In genomic region chr12:17611988-17612387, GRCm38 (mm10) we compare ENCODE assay signal across 18 mouse cellular contexts.
A peak's percentile ranks its signal among the peaks of the same experiment; 100 is the strongest.
DNase-seq lines count a peak whose midpoint lies in the region; TF ChIP-seq lines count a peak whose summit lies in the region.
"Had no signal": no experiment of that assay in that cellular context is flagged by ENCODE, and none has a peak within 500 bp of the region (broad histone marks: within the 10 kb centered on the region; RNA-seq: fewer than 3 reads in every experiment).

No protein-coding gene starts in this region.

- no peaks in the 10 kb centered on the region for H3K4me1 ChIP-seq in thymus, adult 2 months (replicated peaks; ENCODE audit: control insufficient read depth, insufficient read depth, low read length)
- H3K4me1 ChIP-seq: embryonic facial prominence, embryonic 12.5 days; forebrain, embryonic 12.5 days; heart, embryonic 10.5 days; hindbrain, embryonic 12.5 days had no signal

- peak; percentile 9 for DNase-seq in right cerebral cortex, postnatal 25 days
- DNase-seq in right cerebral cortex, postnatal 36 days (ENCODE audit: low spot score in 2 of 2) = no peak
- DNase-seq in layer of hippocampus, adult 9-10 months (ENCODE audit: low spot score) = peak; percentile 42
- peak; percentile 33 to 42 for DNase-seq in layer of hippocampus, postnatal 25 days (ENCODE audit: extremely low spot score in 1 of 2, low spot score in 1 of 2)
- DNase-seq in embryo, embryonic 10 days (ENCODE audit: low spot score) = no peak
- DNase-seq in lung, postnatal 10 days = no peak
- DNase-seq in thymus, adult 2 months = no peak
- DNase-seq: adrenal gland, postnatal 14 days; cerebellum, adult 2 months; cerebellum, postnatal 14 days; gastrocnemius, postnatal 10 days; heart, adult 18-20 months; heart, postnatal 10 days; heart, postnatal 4 days had no signal

- no peaks in the 10 kb centered on the region for H3K36me3 ChIP-seq in thymus, adult 2 months (ENCODE audit: control insufficient read depth, insufficient read depth, low read length)
- H3K36me3 ChIP-seq: embryonic facial prominence, embryonic 12.5 days; forebrain, embryonic 12.5 days; heart, embryonic 10.5 days; hindbrain, embryonic 12.5 days had no signal

- H3K27ac ChIP-seq in thymus, adult 2 months (ENCODE audit: control insufficient read depth, insufficient read depth, low read length) = no peak overlapping the region
- H3K27ac ChIP-seq: embryonic facial prominence, embryonic 12.5 days; forebrain, embryonic 12.5 days; heart, embryonic 10.5 days; hindbrain, embryonic 12.5 days had no signal

- TF ChIP-seq CTCF in thymus, adult 2 months (IDR thresholded peaks at IDR 0.05; ENCODE audit: borderline replicate concordance, control insufficient read depth, extremely low read depth, insufficient read depth, low read length, poor library complexity) = no peak

- H3K4me3 ChIP-seq in thymus, adult 2 months (ENCODE audit: control insufficient read depth, insufficient read depth, low read length) = no peak overlapping the region
- H3K4me3 ChIP-seq: embryonic facial prominence, embryonic 12.5 days; forebrain, embryonic 12.5 days; heart, embryonic 10.5 days; hindbrain, embryonic 12.5 days had no signal

- H3K27me3 ChIP-seq in thymus, adult 2 months (ENCODE audit: control insufficient read depth, insufficient read depth, low read length) = no peaks in the 10 kb centered on the region
- H3K27me3 ChIP-seq: embryonic facial prominence, embryonic 12.5 days; hindbrain, embryonic 12.5 days had no signal

- 96% methylated on average over 3 of the region's 3 CpGs for WGBS in thymus, adult 2 months

- TF ChIP-seq POLR2A in thymus, adult 2 months (IDR thresholded peaks at IDR 0.05; ENCODE audit: control insufficient read depth, extremely low read depth, insufficient read depth, low read length, poor library complexity) = no peak

Comparison
In these comparisons a context has a peak if more than half of its experiments do, and no peak if none do; other contexts are left out.
1. DNase-seq: peak in right cerebral cortex, postnatal 25 days (single experiment), layer of hippocampus, adult 9-10 months (single experiment) and layer of hippocampus, postnatal 25 days (2 of 2); none in right cerebral cortex, postnatal 36 days (0 of 2), embryo, embryonic 10 days (single experiment), lung, postnatal 10 days (single experiment) and thymus, adult 2 months (single experiment).